Mouse (Mus musculus) ovary, adult 18-20 months (tissue): ENCODE data around the gene Celf6.

ENCODE experiments used
- DNase-seq: peaks from one replicate; pipeline ENCODE4 v3.0.0; 2022; ENCODE audit warnings: low spot score, mixed read lengths

Gene Celf6

DNA sequence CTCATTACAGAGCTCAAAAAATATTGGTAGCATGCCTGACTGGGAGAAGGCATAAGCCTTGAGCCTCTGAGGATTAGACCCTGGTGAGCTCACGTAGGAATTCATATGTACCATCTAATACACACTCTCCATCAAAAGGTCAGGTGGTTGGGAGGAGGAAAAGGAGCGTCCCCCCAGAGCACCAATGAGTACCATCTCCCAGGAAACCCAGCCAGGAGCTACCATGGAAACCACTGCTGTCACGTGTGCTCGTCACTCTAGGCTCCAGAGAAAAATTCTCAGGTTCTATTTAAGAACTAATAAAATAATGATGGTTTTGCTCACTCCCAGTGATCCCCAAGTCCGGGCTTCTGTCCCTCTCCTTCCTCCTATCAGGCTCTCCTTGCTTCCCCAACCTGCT, 10.5 kb downstream of the Celf6 start:
- no peak for DNase-seq

DNA sequence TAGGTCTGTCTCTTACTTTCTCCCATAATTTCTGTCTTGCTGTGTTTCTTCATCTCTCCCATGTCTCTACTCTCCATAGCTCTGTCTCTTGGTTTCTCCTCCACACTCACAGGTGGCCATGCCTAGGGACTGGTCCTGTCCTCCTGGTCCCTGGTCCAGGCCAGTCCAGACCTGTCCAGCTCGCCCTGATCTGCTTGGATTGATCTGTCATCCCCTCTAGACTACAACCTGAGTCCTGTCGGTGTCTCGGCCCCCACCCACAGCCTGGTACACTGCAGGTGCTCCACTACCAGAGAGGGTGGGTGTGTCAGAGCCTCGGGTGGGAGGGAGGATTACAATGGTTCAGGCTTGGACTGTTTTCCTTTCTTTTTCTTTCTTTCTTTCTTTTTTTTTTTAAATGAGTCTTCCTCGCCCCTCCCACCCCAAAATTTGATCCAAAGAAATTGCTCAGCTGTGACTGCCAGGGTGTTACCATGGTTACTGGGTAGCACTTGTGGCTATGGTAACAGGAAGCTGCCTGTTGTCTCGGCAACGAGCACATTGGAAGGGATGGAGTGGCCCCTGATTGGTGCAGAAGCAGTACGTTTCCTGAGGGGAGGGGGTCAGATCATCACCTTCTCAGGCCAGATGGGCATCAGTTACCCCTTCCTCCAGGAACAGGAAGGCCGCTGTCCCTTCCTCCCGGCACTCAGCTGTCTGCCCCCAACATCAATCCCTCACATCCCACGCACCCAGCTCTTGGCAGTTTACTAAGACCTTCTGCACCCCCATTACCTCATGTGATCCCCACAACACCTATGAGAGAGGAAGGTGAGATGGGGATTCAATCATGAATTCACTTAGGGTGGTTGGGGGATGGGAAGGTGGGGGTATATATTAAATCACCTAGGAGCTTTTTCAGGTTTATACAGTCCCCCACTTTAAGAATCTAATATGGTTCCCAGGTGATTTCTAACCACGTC, 11.3 kb downstream of the Celf6 start:
- no peak for DNase-seq

DNA sequence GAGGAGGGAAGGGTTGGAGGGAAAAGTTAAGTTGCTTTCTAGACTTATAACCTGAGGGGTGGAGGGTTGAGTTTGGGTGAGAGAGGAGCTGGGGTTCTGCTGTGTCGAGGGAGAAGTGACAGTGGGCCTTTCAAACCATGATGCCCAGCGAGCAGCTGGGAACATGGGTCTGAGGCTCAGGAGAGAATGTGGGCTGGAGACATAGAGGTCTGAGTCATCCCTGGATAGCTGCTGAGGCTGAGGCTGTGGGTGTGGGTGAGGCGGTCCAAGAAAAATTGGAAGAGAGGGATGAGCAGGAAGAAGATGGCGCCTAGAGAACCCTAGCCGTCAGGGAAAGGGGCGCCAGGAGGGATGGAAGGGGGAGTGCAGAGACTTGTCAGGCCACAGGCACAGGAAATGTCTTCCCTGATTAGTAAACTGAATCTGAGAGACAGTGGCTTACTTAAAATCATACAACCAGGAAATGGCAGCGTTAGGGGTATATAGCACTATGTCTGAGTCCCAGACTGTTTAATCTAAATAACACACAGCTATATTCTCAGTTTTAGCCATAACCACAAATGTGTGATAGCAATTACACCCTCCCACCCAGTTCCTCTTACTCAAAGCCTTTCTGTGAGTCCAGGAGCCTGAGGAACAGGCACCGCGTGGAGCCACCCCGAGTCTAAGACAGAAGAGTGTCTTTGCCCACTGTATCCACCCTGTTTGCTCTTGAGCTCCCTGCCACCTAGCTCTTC, 12.2 kb downstream of the Celf6 start:
- DNase-seq: no peak

DNA sequence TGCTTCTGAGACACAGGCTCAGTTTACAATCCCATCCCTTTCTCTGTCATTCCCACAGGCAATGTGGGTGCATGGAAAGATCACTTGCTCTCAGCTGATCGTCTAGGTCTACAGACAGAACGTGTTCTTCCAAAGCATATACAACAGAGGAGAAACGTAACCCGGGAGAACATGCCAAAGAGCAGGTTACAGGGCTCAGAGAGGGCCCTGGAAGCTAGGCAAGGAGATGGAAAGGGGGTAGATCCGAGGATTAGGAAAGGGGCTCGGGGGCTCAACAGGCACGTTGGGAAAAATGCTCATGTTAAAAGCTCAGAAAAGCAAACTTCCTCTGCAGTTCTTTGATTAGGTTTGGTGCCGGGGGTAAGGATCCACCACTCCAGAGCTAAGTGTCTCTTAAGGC, 23.9 kb downstream of the Celf6 start:
- no peak for DNase-seq

DNA sequence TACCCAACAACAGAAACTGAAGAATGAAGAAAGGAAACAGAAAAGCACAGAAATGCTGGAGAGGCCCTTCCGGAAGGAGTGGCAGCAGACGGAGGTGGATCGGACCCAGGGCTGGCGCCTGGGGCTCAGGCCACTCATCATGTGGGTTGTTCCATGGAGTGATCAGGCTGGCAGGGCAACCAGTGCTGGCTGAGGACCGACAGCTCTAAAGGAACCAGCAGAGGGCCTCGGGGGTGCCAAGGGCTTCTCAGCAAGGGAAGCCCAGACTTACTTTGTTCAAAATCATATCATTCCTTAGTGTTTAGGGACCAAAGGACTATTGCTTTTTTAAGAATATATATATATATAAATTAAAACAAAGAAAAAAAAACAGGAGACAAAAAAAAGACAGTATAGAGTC, 28.2 kb downstream of the Celf6 start:
- DNase-seq: no peak

DNA sequence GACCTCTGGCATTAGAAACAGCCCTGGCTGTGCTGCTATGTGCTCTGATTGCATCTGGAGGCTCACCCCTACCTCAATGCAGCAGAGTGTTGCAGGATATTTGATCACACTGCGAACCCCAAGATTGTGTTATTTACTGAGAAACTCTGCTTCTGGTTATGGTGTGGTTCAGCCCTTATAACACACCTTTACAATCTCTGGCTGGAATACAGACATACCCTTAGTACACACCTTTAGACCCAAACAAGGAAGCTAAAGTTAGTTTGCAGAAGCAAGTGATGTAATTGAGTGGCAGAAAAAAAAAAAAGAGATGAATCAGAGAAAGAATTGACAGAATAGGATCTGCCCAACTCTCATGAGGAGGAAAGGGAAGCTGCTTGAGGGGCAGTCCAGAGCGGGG, 33.2 kb downstream of the Celf6 start:
- DNase-seq: no peak

GRCm38 (mm10) chr9:59615797-59616196, 38.1 kb downstream of the Celf6 start:
- DNase-seq: no peak

GRCm38 (mm10) chr9:59616622-59617306, 39.0 kb downstream of the Celf6 start, which contains the start of gene Parp6:
Parp6 (plus strand) TSS chr9:59617284.
- peak; percentile 100 for DNase-seq

DNA sequence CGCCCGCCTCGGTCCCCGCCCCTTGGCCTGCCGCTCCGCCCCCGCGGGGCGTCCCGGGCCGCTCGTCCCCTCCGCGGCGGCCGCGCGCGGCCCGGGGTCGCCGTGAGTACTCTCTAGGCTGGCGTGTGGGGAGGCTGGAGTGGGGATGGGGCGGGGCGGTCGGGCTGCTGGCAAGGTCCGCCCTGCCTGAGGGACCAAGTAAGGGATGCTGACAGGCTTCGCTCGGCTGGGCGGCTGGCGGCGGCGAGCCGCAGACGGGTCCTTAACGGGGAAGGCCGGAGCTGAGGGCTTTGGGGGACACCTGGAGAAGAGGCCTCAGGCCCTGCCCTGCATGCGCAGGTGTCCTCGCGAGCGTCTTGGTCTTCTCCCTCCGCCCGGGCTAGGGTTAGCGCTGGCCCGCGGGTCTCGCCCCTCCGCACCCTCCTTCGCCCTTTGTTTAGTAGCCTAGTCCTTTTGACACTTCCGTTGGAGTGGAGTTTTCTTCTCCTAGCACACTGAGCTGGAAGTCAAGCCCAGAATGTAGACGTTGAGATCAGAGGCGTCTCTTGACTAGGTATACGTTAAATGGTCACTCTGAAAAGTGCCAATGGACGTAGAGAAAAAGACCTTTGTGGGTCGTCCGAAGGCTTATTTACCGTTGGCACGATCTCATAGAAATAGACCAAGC, 39.7 kb downstream of the Celf6 start:
- DNase-seq: peak; percentile 4

DNA sequence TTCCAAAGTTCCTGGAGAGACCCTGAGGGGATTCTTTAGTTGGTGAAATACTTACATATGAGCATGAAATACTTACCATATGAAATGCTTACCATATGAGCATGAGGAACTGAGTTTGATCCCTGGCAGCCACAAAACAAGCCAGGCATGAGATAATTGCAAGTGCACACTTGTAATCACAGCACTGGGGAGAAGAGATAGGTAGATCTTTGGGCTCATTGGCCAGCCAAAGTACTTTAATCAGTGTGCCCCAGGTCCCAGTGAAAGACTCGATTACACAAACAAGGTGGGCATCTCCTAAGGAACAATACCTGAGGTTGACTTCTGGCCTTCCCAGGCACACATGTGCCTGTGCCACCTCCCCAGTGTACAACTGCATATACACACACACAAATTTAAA, 60.7 kb downstream of the Celf6 start:
- DNase-seq: no peak

DNA sequence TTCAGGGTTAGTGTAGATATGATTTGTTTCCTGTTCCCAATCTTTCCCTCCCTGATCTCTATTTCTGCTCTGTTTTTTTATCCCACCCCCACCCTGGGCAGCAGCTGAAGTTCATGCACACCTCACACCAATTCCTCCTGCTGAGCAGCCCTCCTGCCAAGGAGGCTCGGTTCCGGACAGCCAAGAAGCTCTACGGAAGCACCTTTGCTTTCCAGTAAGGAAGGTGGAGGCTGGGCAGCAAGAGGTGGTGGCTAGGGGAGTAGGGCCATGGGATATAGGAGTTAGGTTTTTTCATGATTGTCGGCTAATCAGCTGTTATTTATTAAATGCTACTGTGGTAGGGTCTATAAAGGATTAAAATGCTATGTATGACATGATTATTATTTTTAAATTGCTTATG, 62.2 kb downstream of the Celf6 start:
- DNase-seq: no peak

DNA sequence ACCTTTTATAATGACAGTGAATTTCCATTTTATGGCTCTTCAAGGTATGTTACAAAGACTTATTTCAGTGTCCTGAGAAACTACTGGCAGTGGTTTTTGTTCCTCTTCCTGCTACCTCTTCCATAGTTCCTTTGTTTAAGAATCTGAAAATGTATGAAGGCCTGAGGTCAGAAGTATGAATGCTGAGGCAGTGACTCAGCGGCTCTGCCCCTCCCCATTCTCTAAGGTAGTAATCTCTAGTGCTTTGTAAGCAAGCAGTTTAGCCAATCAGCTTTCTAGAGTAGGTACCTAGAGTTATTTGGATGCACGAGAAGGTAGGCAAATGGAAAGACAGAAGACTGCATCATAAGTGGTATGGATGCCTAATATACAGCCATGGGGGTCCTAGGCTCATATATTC, 63.6 kb downstream of the Celf6 start:
- no peak for DNase-seq

DNA sequence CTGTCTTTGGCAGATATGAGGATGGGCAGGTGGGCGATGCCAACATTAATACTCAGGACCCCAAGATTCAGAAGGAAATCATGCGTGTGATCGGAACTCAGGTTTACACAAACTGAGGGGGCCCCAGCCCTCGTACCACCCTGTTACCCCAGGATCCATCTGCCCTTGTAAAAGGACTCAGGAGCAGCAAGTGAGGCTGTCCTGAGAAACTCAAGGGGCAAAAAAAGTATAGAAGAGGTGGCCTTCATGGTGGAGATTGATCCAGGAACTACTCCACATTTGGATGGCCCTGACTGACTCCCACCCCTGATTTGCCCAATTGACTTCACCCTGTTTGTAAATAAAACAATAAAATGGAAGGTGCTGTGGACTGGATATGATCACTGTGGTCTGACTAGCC, 72.2 kb downstream of the Celf6 start:
- DNase-seq: no peak

DNA sequence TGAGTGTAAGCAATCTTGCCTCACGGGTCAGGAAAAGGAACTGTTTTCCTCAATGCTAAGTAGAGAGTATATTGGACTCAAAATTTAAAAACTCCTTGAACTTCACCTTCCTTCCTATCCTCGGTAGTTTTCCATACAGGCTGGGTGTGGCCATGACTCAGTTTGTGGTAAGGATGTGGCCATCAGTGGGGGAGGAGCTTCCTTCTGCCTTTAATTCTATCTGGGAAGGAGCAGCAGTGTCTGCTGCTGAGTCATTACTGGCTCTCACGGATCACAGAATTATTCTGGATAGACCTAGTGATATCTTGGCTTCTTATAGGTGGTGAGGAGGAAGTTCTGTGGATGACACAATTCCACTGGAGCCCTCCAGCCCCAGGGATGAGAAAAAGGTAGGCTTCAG, 75.7 kb downstream of the Celf6 start:
- DNase-seq: peak; percentile 32

DNA sequence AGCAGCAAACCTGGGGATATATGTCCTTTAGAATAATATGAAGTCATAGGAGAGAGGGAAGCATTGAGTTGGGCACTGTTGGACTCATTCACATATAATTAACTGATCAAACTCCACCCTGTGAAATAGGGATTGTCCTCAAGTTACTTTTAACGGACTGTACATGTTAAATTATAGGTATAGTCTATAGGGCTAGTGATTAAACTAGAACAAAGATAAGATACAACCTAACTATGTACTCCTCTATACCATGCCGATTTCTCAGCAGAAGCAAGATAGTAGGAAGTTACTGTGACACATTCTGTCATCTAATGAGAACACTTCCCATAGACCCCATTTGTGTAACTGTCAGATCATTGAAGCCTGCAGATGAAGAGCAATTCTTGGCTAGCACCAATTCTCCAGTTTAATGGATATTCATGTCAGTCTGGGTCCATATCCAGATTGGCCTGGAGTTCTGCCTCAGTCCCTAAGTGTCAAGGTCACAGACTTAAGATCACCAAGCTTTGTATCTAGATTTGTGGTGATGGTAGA, 76.8 kb downstream of the Celf6 start:
- no peak for DNase-seq

- peak; percentile 97 for DNase-seq
Measured at GRCm38 (mm10) chr9:59655958-59656634, 78.4 kb downstream of the Celf6 start, which contains the start of gene Pkm. Pkm (plus strand) TSS chr9:59656368.
